ENCODE assay signal across 26 mouse cellular contexts in the genomic region with DNA sequence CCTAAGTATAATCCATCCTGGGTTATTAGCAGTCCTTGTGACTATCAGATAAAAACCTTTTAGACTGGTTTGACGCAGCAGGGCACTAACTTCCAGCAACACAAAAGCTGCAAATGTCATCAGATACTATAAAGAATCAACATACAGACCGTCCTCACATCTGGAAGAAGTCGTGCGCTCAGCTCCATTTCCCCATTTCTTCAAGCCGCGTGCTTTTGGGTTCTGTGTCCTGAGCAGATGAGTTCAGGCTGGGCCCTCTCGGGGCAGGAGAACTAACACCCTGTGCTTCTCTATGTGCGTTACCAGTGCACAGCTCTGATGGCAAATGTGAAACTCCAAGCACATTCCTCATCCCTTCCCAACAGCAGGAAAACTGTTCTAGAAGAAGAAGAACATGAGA.
"Had no signal": no experiment of that assay in that cellular context is flagged by ENCODE, and none has a peak within 500 bp of the region (broad histone marks: within the 10 kb centered on the region; RNA-seq: fewer than 3 reads in every experiment).

No protein-coding gene starts in this region.

- H3K27ac ChIP-seq: gastrocnemius, adult 2 months; heart, adult 2 months; heart, embryonic 13.5 days; heart, embryonic 15.5 days; hindbrain, embryonic 10.5 days; hindbrain, embryonic 12.5 days; hindbrain, embryonic 14.5 days; intestine, embryonic 15.5 days; left cerebral cortex, adult 2 months; limb, embryonic 10.5 days; limb, embryonic 12.5 days had no signal

- H3K9ac ChIP-seq: heart, embryonic 13.5 days; heart, embryonic 15.5 days; hindbrain, embryonic 12.5 days; hindbrain, embryonic 14.5 days; intestine, embryonic 15.5 days; limb, embryonic 12.5 days had no signal

- DNase-seq: gastrocnemius, adult 2 months; gastrocnemius, postnatal 10 days; gastrocnemius, postnatal 25 days; heart, adult 2 months; heart, postnatal 14 days; heart, postnatal 36 days; kidney, adult 18-20 months; kidney, adult 8-10 months; kidney, postnatal 10 days; kidney, postnatal 25 days; kidney, postnatal 4 days; liver had no signal

- H3K4me2 ChIP-seq: heart, embryonic 11.5 days; heart, embryonic 13.5 days; heart, embryonic 15.5 days; hindbrain, embryonic 12.5 days; hindbrain, embryonic 14.5 days; intestine, embryonic 15.5 days; limb, embryonic 12.5 days; liver, embryonic 11.5 days had no signal

- H3K4me3 ChIP-seq: gastrocnemius, adult 2 months; heart, adult 2 months; heart, embryonic 13.5 days; heart, embryonic 15.5 days; hindbrain, embryonic 10.5 days; hindbrain, embryonic 12.5 days; intestine, embryonic 15.5 days; left cerebral cortex, adult 2 months; limb, embryonic 10.5 days; limb, embryonic 12.5 days had no signal

- ATAC-seq: hindbrain, embryonic 16.5 days; inflammation-experienced regulatory T-cells, adult 6 months; intestine, embryonic 15.5 days; intestine, postnatal 0 days had no signal

- H3K36me3 ChIP-seq: heart, embryonic 13.5 days; heart, embryonic 15.5 days; hindbrain, embryonic 10.5 days; hindbrain, embryonic 12.5 days; intestine, embryonic 15.5 days; limb, embryonic 10.5 days; limb, embryonic 12.5 days had no signal

- H3K9me3 ChIP-seq: heart, embryonic 13.5 days; heart, embryonic 15.5 days; hindbrain, embryonic 10.5 days; hindbrain, embryonic 12.5 days; intestine, embryonic 15.5 days; limb, embryonic 10.5 days; limb, embryonic 12.5 days had no signal

- H3K27me3 ChIP-seq: heart, embryonic 13.5 days; heart, embryonic 15.5 days; hindbrain, embryonic 12.5 days; intestine, embryonic 15.5 days; limb, embryonic 12.5 days had no signal
